Mouse (Mus musculus) stomach, embryonic 14.5 days (tissue): ENCODE measurements around the gene Astn1. TPM values are rescaled to one million over a fixed set of nuclear protein-coding genes. Genes with fewer than 3 reads are reported as not detected.

Experiments
- ATAC-seq: fragments of 200-750 bp; cut with Nextera tagmentation; 2 replicates; pipeline ENCODE4 v1.8.0; 2017; ENCODE audit warnings: low read depth, moderate TSS enrichment; ENCODE audit not compliant: insufficient number of reproducible peaks, insufficient read depth, low FRiP score
- H3K27ac ChIP-seq: fragments of 300-500 bp; sonication (generic); 2 replicates; pipeline ENCODE4 v1.5.1; 2014; ENCODE audit warnings: mild to moderate bottlenecking, low read length, moderate library complexity, mixed read lengths
- H3K27me3 ChIP-seq: fragments of 300-500 bp; sonication (generic); 2 replicates; pipeline ENCODE4 v1.6.1; 2014; ENCODE audit warnings: low read length, control low read depth, mixed read lengths; ENCODE audit not compliant: control insufficient read depth, insufficient read depth
- H3K36me3 ChIP-seq: fragments of 300-500 bp; sonication (generic); 2 replicates; pipeline ENCODE4 v1.6.1; 2014; ENCODE audit warnings: mild to moderate bottlenecking, control low read depth, low read length, moderate library complexity, mixed read lengths; ENCODE audit not compliant: control insufficient read depth, insufficient read depth
- H3K4me1 ChIP-seq: fragments of 300-500 bp; sonication (generic); 2 replicates; pipeline ENCODE4 v1.6.1; 2014; ENCODE audit warnings: low read length, control low read depth, mixed read lengths; ENCODE audit not compliant: control insufficient read depth, insufficient read depth
- H3K4me2 ChIP-seq: fragments of 300-500 bp; sonication (generic); replicated peaks from 2 replicates; pipeline ENCODE4 v1.6.1; 2014; ENCODE audit warnings: low read depth, low read length, control low read depth
- H3K4me3 ChIP-seq: fragments of 300-500 bp; sonication (generic); 2 replicates; pipeline ENCODE4 v1.5.1; 2014; ENCODE audit warnings: low read depth, low read length, control low read depth
- H3K9ac ChIP-seq: fragments of 300-500 bp; sonication (generic); replicated peaks from 2 replicates; pipeline ENCODE4 v1.6.1; 2014; ENCODE audit warnings: low read depth, mild to moderate bottlenecking, control low read depth, low read length, moderate library complexity, mixed read lengths
- H3K9me3 ChIP-seq: fragments of 300-500 bp; sonication (generic); 2 replicates; pipeline ENCODE4 v1.6.1; 2016; ENCODE audit warnings: low read depth, low read length, control low read depth; ENCODE audit not compliant: control insufficient read depth
- WGBS: fragments of 180-500 bp; shearing (Covaris S2); extraction: QIAGEN DNeasy Blood & Tissue Kit; methylation state at CpG from one replicate; pipeline ENCODE4 v1.1.7; 2014; 5-methylcytosine and 5-hydroxymethylcytosine counted together
- microRNA counts: library from miRNA; unstranded; fragments of <30 nt; microRNA quantifications from one replicate; lab custom pipeline; 2016
- microRNA-seq: library from miRNA; unstranded; fragments of <30 nt; microRNA quantifications from one replicate; pipeline ENCODE4, GENCODE M21; 2016
- polyA plus RNA-seq: library from polyadenylated mRNA; unstranded; fragments of >200 nt; fragmentation: Nextera tagmentation; extraction: Ambion mirVana; gene quantifications from 2 replicates; pipeline ENCODE4 v1.2.1, GENCODE M21; 2014

The Astn1 gene
- polyA plus RNA-seq, 1 experiment from 2014 or later, result 4.5 TPM

DNA sequence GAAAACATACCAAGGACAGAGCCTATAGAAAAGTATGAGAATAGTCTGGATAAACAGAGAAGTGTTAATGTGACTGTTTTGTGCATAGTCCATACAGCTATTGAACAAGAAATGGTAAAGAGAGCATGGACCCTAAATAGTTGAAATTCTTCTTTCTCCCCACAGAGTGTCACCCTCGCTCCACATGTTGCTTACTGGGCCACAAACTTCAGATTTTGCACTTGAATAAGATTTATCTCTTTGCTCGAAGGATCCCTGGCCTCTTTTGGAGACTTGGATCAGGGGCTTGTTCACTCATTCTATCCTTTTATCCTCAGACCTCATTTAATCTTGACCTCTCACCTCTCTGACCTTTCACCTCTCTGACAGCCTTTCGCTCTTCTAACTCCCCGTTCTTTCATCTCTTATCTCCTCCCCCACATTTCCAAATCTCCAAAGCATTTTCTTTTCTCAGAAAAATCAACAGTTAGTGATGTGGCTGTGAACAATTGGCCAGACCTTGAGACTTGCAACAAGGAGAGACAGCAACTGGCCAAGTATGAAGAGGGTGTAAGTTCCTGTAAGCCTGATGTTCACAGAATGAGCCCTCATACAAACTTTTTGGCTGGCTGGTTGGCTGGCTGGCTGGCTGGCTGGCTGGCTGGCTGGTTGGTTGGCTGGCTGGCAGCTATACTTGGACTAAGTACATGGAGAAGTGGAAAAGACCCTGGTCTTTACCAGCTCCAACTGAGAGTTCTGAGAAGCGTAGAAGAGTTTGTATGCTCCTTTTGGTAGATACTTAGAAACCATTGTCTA lies 351.4 kb downstream of the Astn1 start:
- 36% methylated on average over 5 of the region's 5 CpGs for WGBS
- Histone ChIP-seq H3K4me3 (no peak overlapping the region), H3K9me3 (no peaks in the 10 kb centered on the region), H3K36me3 (no peaks in the 10 kb centered on the region), H3K27ac (no peak overlapping the region), H3K9ac (no peak overlapping the region), H3K4me1 (no peaks in the 10 kb centered on the region), H3K4me2 (no peak overlapping the region), H3K27me3 (no peaks in the 10 kb centered on the region)
- ATAC-seq, result peak; percentile 6; the same call in 1 of the 2 replicates

GRCm38 (mm10) chr1:158732868-158733496 lies 370.9 kb downstream of the Astn1 start:
- no peak overlapping the region for H3K27ac ChIP-seq
- no peaks in the 10 kb centered on the region for H3K27me3 ChIP-seq
- H3K4me2 ChIP-seq, result no peak overlapping the region
- no peak overlapping the region for H3K9ac ChIP-seq
- no peaks in the 10 kb centered on the region for H3K36me3 ChIP-seq
- H3K4me3 ChIP-seq, result no peak overlapping the region
- ATAC-seq, result no peak
- no peaks in the 10 kb centered on the region for H3K9me3 ChIP-seq
- no peaks in the 10 kb centered on the region for H3K4me1 ChIP-seq
- 56% methylated on average over 4 of the region's 4 CpGs for WGBS

DNA sequence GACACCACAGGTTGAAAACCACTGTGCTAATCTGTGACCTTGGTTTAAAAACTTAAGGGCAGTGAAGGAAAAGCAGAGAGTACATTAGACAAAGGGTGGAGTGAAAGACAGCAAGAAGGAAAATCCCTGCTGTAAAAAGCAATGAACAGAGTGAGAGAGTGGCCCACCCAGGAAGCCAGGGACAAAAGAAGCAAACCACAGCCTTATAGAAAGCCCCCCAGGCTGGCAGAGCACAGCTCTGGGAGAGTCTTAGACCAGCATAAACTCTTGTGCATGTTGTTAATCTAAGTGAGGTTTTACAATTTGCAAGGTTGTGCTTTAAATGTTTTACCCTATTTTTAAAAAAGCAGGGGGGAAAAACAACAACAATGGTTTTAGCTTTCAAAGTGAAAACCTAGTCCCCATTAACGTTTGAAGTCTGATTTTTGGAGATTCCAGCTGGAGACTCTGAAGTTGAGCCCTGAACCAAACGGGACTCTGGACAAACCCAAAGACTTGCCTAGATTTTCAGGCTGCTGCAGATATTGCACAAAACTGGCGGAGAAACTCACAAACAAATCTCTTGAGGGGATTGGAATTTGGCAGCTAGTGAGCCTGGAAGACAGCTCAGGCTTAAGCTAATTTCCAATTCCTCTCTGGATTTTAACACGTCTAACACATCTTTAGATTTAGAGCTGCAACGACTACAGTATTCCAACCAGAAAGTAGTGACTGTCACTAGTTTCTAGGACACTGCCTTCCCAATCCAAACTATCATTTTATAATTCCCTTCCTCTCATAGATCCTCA lies 377.3 kb downstream of the Astn1 start:
- WGBS, result 40% methylated on average over 5 of the region's 5 CpGs
- ATAC-seq, result no peak
- Histone ChIP-seq H3K27me3 (no peaks in the 10 kb centered on the region), H3K4me1 (no peaks in the 10 kb centered on the region), H3K4me3 (no peak overlapping the region), H3K27ac (no peak overlapping the region), H3K9ac (no peak overlapping the region), H3K9me3 (no peaks in the 10 kb centered on the region), H3K36me3 (no peaks in the 10 kb centered on the region), H3K4me2 (no peak overlapping the region)

GRCm38 (mm10) chr1:158740161-158740766 lies 378.2 kb downstream of the Astn1 start:
- no peak overlapping the region for H3K9ac ChIP-seq
- H3K27me3 ChIP-seq, result no peaks in the 10 kb centered on the region
- H3K4me1 ChIP-seq, result no peaks in the 10 kb centered on the region
- no peak overlapping the region for H3K27ac ChIP-seq
- no peak for ATAC-seq
- H3K9me3 ChIP-seq, result no peaks in the 10 kb centered on the region
- no peaks in the 10 kb centered on the region for H3K36me3 ChIP-seq
- H3K4me2 ChIP-seq, result no peak overlapping the region
- 72% methylated on average over 6 of the region's 6 CpGs for WGBS
- H3K4me3 ChIP-seq, result no peak overlapping the region

- H3K27ac ChIP-seq, result no peak overlapping the region
- H3K36me3 ChIP-seq, result no peaks in the 10 kb centered on the region
- no peaks in the 10 kb centered on the region for H3K9me3 ChIP-seq
- H3K4me3 ChIP-seq, result no peak overlapping the region
- H3K27me3 ChIP-seq, result no peaks in the 10 kb centered on the region
- 93% methylated on average over 5 of the region's 5 CpGs for WGBS
- no peak for ATAC-seq
- H3K9ac ChIP-seq, result no peak overlapping the region
- no peak overlapping the region for H3K4me2 ChIP-seq
- no peaks in the 10 kb centered on the region for H3K4me1 ChIP-seq
Observed at GRCm38 (mm10) chr1:158740949-158741348, 378.9 kb downstream of the Astn1 start.

MicroRNAs encoded within 50 kb of the gene (microRNA counts, 519-probe panel; counts per million panel counts)
- microRNA mmu-miR-488 (lab: Ali Mortazavi, UCI), result not detected

Small RNAs within 50 kb of the gene (microRNA-seq; reads per million reads assigned to microRNA genes)
- gene Mir488, result 11.7 reads per million, percentile 22 among the genes with 10 or more reads in this experiment

Other genes starting within 250 kb of the Astn1 start
- gene Brinp2, start 5.9 kb upstream of the Astn1 start, polyA plus RNA-seq, result 1.4 and 1.5 TPM in 2 replicates